Mouse (Mus musculus) lung, adult 2 months (tissue): Measurements from ENCODE around the gene Bcap29.

ENCODE experiments used
- CTCF ChIP-seq: fragments of 200-500 bp; IDR thresholded peaks from 2 replicates; pipeline ENCODE4 v1.5.1; 2011; ENCODE audit warnings: mild to moderate bottlenecking, low read length, control low read depth; ENCODE audit not compliant: insufficient read depth
- POLR2A ChIP-seq: fragments of 200-500 bp; IDR thresholded peaks from 2 replicates; pipeline ENCODE4 v1.6.1; 2011; ENCODE audit warnings: low read depth, mild to moderate bottlenecking, control low read depth, low read length, borderline replicate concordance; ENCODE audit errors: extremely low read depth

DNA sequence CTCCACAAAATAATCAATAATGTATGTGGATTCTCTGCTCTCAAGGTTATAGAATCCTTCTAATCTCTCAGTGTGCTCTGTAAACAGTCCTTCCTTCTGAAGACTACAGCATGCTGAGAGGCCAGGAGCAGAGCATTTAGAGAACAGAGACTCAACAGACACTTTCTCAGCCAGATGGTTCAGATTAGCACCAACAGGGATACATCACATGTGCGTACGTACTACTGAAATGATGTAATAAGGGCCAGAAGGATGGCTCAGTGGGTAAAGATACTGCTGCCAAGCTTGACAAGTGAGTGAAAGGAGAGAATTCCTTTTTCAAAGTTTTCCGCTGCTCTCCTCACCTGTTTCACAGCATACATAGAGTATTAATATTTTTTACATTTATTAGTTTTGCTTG lies 29.6 kb downstream of the Bcap29 start:
- TF ChIP-seq POLR2A (no peak), CTCF (no peak)
